Mouse (Mus musculus) heart, postnatal 4 days (tissue): ENCODE results near the gene Pex11a. TPM values are rescaled to one million over a fixed set of nuclear protein-coding genes. Genes with fewer than 3 reads are reported as not detected.
"Not testable (repeated sequence)": the region's sequence is repeated elsewhere in the genome, so short reads cannot be mapped to it uniquely, and the experiment has no call there.

Source experiments
- DNase-seq: peaks from one replicate; pipeline ENCODE4 v3.0.0; 2021
- total RNA-seq, 2 experiments: library from RNA; stranded (reverse); gene quantifications; 2 replicates each; pipeline ENCODE4 v1.2.3; 2021

Pex11a gene
- 1 to 10 TPM; 7.2 to 8.5 TPM for total RNA-seq

DNA sequence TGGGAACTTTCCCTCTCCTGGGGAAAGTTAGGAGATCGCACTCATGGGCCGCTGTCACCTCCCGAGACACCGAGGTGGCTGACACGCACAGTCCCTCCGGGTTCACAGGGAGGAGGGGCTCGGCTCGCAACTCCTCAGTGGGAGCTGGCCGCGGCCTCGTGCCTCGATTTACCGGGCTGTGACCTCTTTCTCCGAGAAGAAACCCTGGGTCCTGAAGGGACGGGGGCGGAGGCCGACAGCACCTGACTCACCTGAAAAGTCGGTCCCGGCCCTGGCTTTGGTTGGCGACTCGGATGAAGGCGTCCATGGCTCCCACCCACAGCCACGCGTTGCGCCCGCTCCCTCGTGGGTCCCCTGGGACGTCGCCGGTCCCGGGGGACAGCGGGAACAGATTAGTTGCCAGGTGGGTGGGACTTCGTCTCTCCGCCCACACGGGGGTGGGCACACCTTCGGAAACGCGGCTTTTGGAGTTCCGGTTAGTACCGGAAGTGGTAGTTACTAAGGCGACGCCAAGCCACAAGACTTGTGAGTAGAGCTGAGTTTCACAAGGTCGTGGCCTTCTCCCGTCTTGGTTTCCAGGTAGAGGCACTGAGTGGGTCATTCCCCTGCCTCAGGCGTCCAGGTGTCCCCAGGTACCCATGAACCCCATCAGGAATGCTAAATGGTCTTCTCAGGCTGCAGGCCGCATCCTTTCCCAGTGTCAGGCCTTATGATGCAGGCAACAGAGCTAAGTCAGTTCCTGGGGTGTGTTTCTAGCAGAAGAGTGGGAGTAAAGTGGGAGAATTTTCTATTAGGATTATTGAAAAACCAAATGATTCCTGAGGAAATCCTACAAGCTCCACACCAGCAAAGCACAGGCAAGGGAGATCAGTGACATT lies at the start of gene Pex11a, which contains the start of gene Wdr93:
Gene Pex11a (minus strand): TSS at position 473 of the 878 bp plus-strand sequence.
Gene Wdr93 (plus strand): TSS at position 505 of the 878 bp plus-strand sequence.
- peak; percentile 81 for DNase-seq

DNA sequence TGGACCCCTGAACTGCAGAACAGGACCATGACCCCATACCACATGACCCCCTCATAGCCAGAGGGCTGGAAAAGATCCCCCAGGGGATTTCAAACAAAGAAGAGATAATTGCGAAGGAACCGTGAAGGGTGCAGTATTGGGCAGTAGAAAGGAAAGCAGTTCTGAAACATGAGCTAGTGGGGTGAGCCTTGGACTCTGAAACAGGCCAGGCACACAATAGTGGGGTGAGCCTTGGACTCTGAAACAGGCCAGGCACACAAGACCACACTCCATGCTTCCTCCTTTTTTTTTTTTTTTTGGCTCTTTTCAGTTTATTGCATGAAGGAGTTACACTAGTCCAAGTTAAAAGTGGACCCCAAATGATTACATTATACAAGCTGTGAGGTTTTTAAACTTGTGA lies 46.9 kb upstream of the Pex11a start:
- DNase-seq = not testable (repeated sequence)

DNA sequence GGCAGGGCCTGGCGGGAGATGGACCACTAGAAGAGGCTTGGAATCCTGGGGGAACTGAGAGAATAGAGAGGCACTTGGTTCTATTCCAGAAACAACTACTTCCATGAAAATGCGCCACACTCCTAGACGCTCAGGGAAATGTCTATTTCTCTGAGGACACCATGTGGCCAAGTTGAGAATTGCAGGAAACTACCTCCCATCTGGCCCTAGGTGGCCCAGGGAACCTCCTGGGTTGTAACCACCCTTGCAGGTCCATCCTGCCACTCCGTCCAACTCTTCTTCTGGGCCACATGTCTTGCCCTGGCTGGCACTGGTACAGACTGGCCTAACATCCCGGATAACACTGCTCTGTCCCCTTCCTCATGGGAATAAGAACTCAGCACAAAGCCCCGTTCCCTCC lies 43.4 kb upstream of the Pex11a start:
- DNase-seq = peak; percentile 83

DNA sequence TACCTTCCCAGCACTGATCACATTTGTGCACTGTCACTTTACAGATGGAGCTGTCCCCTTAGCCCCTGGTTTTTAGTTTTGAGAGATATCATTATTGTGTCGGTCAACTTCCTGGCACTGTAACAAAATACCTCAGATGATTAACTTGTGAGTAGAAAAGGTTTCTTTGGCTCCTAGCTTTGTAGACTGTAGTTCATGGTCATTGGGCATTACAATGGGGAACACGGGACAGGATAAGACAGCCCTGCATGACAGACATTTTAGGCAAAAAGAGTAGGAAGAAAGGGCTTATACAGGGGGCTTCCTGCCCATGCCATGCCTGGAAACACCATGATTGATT lies 39.6 kb upstream of the Pex11a start:
- no peak for DNase-seq

DNA sequence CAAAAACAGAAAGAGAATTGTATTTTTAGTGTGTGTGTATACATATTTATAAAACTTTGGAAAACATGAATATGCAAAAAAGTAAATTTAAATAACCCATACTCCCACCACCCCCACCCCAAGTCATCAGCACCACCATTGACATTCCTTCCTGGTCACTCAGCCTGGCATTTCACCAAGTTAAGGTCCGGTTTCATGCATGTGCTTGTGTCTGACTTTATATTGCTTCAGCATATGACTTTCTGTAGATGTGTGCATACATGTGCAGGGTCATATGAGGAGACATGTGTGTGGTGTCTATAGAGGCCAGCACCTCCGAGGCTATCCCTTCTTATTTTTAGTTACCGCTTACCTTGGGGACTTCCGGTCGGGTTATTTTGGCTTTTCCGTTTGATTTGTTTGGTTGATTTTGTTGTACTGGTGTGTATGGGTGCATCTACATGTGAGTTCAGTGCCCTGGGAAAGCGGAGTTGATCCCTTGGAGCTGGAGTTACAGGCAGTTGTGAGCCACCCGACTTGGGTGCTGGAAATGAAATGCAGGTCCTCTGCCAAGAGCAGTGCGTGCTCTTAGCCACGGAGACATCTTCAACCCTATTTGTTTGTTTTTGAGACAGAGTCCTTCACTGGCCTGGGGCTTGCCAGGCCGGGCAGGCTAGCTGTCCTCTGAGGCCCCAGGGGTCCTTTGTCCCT lies 39.0 kb upstream of the Pex11a start:
- DNase-seq = peak; percentile 28

DNA sequence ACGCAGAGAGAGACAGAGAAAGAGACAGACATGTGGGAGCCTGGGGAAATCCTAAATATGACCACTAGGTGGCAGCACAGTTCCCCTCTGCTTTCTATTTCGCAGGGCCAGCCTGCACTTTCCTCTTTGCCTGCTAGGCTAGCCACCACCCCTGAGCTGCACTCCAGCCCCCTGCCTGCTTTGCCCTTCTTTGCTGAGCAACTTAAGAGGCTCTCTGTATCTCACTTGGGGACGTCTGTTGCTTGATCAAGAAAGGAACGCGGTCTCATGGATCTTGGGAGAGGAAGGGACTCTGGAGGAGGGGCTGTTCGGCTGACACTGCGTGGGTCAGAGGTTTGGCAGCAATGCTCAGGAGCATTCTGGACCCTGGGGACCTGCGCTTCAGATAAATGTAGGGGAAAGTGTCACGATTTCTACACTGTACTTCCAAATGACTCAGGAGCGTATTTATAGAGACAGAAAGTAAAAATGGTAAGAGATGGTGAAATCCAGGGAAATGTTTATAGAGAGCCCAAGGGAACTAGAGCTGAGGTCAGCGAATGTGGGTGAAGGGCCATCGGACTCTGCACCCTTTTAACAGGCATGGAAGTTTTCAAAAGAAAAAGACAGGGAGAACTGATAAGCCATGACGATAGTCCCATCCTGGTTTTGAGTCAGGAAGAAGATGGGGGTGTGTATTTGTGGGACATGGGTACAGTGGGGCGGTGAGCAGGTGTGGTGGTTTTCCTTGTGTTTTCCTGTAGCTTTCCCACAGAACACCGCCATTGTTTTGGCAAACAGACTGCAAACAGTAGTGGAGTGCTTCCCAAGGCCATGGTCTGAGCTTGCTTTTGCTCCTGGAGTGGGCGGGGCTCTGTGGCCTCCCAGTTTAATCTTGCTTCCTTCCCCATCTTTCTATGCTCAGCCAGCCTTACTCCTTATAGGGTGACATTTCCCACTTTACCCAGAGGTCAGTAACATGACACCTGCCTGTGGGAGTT lies 38.0 kb upstream of the Pex11a start:
- peak; percentile 85 for DNase-seq

DNA sequence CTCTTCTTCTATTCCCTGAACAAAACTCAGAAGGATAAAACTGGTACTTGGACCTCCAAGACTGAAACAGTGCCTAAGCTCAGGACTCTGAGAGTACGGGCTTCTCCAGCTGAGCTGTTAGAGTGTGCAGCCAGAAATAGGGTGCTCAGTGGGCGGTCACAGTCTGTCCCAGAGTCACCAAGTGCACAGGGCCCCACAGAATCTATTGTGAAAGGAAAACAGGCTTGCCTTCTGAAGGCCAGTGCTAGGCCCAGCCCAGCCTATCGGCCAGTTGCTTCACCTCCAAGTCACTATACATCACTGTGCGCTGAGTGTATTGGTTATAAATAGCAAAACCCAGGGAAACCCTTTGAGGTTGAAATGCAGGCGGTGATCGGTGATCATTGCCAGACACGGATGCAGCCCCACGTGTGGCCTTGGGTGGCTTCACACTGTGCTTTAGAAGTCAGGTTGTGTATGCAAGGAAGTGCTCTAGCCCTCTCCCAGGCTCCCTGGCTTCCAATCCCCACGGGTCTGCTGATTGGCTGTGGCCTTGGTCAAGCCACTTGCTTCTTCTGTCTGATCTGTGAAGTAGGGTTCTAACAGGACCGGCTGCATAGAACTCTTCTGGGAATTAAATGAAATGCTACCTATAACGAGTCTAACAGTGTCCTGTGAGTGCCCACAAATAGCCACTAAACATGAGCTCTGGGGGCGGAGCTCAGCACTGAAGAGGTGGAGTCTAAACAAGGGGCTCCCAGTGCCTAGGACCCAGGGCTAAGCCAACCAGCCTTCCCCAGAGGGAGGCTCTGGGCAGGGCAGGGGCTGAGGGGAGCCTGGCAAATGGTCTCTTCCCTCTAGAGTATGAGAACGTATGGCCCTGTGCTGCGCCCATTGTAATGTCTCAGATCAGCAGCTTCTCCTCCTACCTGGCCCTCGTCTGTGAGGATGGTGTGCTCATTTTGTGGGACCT lies 28.9 kb upstream of the Pex11a start:
- DNase-seq = no peak

DNA sequence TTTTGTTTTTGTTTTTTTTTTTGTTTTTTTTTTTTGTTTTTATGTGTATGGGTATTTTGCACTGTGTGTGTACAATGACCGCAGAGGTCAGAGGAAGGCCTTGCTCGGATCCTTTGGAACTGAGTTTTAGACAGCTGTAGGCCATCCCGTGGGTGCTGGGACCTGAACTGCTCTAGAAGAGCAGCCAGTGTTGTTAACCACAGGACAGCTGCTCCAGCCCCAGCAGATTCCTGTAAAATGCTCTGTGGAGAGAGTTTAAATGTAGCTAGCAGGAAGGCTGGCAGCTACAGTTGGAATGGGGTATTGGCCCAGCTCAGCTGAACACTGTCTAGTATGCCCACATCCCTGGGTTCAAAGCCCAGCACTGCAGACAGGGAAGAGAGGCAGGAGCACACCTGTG lies 26.7 kb upstream of the Pex11a start:
- no peak for DNase-seq

DNA sequence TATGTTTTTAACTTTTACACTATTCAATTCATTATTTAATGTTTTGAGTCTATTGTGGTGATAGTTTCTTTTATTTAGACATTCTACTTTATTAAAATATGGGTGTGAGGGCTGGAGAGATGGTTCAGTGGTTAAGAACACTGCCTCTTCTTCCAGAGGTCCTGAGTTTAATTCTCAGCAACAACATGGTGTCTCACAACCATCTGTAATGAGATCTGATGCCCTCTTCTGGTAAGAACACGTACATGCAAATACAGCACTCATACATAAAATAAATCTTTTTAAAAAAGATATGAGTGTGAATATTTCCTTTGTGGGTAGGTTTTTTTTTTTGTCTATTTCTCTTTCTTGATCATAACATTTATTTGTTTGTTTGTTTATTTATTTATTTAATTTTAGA lies 23.1 kb upstream of the Pex11a start:
- no peak for DNase-seq

DNA sequence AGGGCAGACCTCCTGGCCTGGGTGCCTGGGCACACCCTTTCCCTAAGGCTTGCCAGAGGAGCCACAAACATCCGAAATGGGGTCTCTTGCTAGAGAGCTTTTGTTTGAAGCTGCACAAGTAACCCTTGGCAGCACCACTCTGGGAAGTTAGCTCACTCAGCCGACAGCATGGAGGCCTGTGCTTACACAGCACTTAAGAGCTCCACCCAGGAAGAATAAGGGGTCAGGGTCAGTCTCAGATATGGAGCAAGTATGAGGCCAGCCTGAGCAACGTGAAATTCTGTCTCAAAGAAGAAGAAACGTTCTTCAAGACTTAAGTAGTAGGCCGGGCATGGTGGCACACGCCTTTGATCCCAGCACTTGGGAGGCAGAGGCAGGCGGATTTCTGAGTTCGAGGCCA lies 19.2 kb upstream of the Pex11a start:
- no peak for DNase-seq

DNA sequence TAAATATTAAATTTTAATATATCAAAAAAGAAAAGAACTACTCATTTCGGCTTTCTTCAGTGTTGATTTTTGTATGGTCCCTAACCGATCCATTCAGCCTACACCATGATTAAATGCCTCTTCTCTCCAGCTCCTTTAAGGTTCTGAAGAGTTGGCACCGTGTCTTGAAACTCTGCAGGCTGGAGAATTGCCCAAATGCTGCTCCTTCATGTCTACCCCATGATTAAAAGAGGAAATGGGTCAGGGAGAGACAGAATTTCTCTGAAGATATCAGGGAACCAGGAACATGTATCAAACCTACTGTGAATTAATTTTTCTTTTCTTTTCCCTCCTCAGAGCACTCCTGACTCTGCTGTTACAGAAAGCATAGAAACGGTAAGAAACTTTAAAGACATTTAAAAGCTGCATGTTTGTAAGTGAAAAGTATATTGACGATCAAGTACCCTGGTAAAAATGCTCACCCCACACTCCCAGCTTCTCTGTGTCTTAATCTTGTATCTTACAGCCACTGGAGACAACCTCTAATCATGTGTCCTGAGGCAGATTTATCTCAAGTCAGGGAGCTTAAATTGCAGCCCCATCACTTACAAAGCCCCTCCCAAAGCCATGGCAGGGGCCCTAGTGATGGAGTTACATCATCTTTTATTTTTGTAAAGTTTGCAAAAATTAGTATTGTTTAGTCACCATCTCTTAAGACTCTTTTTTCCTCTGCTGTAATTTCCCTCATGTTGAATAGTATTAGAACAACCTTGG lies 18.4 kb upstream of the Pex11a start:
- no peak for DNase-seq

DNA sequence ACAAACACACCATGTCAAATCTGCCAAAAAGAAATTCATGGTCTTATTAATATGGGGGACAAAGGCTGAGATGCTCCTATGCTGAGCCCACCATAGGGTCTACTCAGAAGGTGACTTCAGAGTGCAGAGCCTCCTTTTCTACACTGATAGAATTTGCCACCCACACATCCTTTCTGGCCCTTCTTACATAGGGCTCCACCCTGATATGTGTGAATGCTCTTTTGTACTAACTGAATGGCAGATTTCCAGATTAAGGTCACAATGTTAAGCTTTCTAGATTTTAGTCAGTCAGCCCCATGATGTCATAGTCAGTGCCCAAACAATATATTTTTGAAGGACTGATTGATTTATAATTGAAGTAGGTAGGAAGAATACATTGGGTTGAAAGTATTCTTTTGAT lies 16.8 kb upstream of the Pex11a start:
- DNase-seq = no peak

DNA sequence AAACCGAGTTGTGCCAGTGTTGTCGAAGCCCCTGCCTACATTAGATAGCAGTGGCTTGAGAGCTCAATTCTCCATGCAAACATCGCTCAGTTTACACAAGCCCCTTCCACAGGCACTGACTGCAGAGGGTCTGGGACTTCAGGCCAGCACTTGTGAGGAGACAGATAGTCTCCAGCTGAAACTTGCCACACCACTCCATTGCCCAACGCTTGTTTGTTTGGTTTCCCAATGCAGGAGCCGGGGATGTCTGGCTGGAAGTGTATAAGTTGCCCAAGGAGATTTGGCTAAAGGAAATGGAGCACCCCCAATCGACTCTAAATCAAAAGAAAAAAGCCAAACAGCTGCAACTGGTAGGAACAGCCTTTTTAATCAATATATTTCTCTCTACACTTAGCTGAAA lies 15.2 kb upstream of the Pex11a start:
- no peak for DNase-seq

DNA sequence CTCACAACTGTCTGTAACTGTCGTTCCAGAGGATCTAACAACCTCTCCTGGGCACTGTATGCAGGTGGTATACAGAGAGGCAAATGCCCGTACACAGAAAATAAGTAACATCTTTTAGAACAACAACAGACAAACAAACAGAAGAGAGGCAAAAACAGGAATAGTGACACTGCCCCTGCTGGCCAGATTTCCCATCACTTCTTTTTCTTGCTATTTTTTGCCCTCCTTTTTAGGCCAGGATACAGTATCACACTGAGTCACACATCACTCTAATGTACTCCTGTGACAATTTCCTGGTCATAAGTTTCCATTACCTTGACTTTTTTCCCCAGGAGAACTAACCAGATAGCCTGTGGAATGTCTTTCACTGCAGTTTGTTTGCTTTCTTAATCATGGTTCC lies 13.4 kb upstream of the Pex11a start:
- no peak for DNase-seq

DNA sequence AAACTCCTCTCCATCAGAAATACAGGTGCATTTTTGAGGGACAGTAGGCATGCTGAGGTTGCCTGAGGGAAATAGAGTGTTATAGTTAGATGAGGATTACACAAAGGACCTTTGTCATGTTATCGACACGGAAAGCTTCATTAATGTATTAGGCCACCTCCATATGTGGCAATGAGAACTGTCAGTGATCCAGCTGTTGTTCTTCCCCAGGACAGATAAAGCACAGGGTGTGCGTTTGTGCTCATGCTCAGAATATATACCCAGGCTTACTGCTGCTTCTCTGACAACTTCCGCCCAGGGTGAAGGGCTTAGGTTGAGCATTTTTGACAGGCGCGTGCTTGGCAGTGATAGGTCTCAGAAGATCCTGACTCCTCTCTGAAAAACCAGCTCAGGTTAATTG lies 6.6 kb upstream of the Pex11a start:
- DNase-seq = no peak

DNA sequence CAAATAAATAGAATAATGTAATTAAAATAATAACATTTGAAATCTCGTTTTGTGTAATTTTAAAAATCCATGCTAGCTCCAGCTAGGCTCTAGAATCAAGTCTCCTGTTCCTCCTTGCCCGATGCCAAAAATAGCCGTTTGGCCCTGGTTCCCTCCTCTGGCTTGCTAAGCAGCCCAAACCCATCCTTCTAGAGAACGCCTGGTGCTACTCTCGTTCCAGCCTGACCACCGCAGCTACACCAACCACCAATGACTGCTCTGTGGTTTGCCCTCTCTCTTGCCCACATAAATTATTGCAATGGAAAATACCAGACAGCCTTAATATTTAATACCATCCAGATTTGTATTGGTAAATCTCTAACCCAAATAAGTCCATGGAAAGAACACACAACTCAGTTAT lies 4.7 kb upstream of the Pex11a start:
- no peak for DNase-seq

DNA sequence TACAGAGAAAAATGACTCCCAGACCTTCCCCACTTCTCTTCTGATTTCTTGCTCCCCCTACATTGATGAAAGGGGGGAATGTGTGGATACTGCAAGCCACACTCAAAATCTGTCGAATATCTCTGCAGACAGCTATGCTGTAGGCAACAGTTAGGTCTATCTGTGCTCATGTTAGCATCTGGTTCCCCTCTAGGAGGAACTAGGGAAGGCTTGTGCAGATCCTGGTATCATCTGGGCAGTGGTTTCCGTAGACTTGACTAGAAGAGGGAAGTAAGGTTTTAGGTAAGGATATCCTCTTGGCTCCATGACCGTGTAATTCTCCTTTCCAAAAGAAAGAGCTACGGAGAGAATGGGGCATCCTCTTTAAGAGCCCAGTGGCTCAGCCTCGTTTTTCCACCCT lies 1.7 kb upstream of the Pex11a start:
- no peak for DNase-seq

DNA sequence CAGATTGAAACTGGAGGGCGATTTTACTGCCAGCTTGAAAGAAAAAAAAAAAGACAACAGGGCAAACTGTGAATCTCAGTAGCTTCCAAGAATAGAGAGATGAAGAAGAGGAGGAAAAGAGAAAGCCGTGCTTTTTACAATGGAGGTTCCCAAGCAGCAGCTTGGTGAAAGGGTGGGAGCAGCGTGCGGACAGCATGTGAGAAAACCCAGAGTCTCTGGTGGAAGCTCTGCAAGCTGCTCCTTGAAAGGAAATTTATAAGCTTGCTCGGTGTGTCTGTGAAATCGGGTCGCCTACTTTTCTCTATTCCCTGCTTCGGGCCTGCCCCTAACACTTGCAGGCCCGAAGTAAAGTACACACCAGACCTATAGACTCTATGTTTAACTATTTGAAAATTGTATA lies 1.1 kb upstream of the Pex11a start:
- no peak for DNase-seq

DNA sequence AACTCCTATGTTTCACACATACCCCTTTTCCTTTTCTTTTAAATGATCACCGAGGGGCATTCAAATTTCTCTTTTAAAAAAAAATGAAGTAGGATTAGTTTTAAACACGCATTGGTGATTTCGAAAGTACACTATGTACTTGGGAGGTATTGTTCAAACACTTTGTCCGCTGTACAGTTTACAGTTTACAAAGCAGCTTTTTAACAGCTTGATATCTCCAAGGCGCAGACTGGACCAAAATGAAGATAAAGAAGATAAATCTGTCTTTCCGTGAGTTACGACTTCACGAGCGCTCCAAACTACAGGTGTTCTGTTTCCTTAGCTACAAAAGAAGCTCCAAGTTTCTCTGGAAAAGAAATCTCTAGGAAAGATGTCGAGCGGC lies 663 bp downstream of the Pex11a start:
- DNase-seq = no peak

DNA sequence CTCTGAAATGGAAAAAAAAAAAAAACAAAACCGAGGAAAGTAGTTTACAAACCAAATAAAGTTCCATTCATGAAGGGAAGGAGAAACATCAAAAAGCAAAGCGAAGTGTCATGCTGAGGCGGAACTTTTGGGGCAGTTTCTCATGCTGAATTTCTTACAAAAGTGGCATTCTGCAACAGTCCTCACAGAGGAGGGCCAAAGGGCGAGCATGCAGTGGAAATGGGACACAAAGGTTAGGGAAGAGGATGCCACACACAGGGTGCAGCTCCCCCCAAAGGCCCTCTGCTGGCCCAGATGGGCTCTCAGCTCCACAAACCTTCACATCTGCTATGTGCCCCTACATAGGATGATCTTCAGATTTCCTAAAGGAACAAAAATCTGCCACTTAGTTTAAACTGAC lies 2.7 kb downstream of the Pex11a start:
- no peak for DNase-seq

DNA sequence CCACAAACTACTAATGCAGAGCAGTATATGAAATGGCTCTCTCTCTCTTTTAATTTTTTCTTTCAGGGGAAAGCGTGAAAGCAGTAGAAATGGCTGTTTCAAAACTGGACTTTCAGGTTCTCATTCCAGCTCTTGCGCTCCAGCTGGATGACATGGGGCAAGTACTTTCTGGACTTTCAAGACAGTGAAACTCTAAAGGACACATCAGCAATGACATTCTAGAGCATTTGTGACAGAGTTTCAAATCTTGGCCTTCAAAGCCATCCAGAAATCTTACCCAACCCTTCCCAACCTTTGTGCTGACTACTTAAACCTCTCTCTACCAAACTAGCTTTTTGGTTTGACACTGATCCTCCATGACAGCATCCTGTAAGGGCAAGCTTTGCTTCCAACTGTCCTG lies 4.0 kb downstream of the Pex11a start:
- DNase-seq = no peak
